Mouse (Mus musculus) cerebellum, postnatal 36 days (tissue): ENCODE measurements around the gene Usp3.

ENCODE experiments used
- DNase-seq, 2 experiments: peaks; one replicate each; pipeline ENCODE4 v3.0.0; 2021 to 2022; ENCODE audit warnings: mixed read lengths in 2 of 2

Usp3 gene

DNA sequence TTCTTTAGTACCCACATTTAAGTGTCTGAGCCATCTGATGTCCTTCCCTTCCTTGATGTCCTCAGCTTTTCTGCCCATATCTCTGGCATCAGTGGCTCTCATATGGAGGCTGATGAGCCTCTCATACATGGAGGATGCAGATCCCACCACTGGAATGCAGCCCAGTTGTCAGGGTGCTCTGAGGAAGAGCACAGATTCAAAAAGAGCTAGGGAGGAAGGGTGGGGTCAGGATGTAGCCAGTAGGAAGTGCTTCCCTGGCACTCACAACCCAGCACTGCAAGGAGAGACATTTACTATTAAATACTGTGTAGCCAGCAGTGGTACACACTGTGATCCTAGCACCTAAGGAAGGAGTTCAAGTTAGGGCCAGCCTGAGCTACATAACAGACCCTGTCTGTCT is 86.5 kb downstream of the Usp3 start:
- DNase-seq: no peak

DNA sequence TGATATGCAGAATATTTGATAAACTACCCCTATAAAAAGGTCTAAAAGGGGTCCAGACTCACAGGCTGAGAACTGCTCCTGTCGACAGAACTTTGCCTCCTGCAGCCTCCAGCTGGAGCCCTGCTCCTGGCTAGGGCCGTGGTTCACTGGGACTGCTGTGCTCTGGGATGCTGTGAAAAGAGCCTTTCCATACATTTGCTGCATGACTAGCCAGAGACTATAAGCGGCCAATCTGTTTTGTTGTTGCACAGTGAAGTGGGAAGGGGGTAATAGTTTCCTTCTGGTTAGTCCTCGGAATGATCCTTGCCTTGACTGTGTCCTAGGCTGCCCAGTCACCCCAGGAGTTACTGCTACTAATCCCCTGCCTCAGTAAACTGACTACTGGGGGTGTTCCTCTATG is 86.9 kb downstream of the Usp3 start:
- no peak for DNase-seq

DNA sequence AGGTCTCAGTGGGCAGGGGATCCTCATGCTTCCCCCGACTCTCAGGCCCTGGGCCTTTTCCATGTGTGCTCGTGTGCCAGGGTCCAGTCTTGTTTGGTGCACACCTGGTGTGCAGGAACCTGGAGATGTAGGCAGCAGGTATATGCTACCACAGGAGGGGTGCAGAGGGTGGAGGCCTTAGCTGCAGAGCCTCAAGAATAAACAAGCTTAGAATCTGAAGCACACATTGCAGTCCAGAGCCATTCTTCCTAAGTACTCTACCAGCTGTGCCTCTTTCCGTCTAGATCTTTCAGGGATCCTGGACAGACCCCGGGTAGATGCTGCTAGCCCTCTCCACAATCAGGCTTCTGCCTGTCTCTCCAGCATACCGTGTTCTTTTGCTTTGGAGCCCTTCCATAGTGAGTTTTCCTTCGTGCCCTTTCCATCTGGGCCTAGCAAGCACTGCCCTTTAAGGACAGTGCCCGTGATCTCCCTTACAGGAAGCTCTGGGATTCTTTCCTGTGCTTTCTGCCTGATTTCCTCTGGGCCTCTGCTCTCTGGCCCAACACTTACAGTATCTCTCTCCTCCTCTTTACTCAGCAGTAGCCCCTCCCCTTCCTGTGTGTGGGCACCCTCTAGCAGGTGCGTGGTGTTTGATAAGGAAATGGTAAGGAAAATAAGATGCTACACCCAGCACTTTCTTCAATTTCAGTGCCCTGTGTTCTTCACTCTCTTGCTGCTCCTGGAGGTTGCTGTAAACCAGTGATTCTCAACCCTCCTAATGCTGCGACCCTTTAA is 87.6 kb downstream of the Usp3 start:
- DNase-seq: no peak

DNA sequence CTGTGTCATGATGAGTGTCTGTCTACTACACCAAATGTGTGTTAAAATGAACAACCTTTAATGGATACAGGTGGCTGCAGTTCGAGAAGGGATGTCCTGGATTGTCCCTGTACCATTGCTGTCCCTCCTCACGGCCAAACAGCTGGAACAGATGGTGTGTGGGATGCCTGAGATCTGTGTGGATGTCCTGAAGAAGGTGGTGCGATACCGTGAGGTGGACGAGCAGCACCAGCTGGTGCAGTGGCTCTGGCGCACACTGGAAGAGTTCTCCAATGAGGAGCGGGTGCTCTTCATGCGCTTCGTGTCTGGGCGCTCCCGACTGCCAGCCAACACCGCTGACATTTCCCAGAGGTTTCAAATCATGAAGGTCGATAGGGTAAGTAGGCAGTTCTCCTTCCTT is 88.4 kb downstream of the Usp3 start:
- DNase-seq: no peak

DNA sequence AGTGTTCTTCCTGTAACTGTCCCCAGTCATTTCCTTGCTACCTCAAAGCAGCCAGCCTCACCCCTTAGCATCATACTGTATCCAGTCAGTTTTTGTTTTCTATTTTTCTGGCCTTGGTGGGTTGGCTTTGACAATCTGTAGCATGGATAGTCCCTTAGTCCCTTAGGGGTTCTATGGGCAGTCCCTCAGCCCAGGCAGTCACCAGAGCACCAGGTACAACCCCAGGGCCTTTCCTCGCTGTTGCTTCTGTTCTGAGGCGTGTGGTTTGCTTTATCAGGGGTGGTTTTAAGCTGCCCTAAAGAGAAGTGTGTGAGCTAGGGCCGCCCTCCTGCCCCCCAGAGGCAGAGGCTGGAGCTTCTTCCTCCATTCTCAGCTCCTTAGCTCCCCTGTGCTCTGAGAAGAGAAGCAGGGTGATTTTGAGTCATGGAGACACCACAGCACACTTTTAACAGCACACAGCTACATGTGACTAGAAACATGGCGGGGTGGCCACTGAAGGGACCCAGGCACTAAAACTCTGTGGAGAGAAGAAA is 89.0 kb downstream of the Usp3 start:
- DNase-seq: no peak

DNA sequence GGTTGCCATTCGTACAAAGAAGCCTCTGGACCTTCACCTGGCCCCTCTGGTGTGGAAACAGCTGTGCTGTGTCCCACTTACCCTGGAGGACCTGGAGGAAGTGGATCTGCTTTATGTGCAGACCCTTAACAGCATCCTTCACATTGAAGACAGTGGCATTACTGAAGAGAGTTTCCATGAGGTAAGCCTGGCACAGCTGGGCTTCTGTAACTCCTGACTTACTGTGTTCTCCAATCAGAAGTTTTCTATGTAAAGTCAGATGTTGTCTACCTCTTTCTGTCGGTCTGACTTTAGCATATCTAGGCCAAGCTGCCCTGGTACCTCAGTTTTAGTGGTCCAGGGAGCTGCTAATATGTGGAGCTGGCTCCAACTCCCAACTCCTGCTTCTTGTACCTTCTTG is 91.7 kb downstream of the Usp3 start:
- no peak for DNase-seq

DNA sequence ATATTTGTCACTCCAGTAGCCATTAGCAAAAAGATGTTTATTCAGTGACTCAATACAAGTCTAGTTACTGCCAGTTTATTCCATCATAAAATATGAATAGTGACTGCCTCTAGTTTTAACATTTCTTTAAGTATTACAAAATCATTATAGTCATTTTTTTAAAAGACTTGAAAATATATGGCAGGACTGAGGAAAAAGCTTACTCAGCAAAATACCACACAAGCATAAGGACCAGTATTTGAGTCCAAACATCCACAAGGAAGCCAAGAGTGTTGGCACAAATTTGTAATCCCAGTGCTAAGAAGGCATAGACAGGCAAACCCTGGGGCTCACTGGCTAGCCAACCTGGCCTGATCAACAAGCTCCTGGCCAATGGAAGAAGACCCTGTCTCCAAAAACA is 99.0 kb downstream of the Usp3 start:
- DNase-seq: no peak

DNA sequence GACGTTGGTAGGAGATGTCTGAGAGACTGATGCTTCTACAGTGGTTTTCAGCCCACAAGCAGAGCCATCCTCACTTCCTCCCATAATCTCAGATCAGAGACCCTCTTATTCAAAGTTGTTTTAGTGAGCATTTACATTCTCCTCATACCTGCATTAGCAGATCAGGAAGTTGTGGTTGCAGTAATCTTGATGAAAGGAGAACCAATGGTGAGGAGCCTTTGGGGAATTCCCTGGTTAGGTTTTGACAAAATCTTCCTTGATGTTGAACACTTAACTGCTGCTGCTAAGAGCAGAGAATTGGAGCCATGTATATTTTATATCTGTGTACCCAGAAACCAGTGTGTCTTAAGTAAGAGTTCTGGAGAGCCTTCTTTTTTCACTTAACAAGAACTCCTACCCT is 100.6 kb downstream of the Usp3 start:
- no peak for DNase-seq

DNA sequence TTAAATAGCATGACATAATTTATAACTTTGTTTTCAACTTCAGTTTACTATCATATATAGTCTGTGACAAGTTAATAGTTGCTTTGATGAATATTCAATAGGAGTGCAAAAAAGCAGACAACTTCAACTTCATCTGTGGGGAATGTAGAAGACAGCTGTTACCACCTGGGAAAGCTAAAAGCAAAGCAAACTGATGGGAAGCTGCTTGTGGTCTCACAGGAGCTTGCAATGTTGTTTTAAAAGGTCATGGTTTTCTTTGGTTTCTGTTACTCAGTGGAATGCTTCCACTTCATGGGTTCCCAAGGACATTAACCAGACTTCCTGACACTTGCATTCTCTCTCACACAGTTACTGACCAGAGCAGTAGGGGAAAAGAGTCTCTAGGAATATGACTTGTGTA is 104.2 kb downstream of the Usp3 start:
- DNase-seq: no peak

DNA sequence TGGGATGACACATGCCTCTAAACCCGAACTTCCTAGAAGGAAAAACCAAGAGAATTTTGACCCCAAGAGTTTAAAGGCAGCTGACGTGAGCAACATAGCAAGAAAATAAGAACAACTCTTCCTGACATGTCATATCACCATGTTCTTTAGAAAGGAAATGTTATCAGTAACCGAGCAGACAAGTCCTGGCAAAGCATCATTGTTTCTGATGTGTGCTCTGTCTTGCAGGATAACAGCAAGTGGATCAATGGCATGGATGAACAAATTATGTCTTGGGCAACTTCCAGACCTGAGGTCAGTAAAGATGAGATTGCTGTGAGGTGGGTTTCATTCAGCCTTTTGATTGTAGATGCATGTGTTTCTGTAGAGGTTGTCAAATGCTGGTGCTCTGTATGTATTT is 109.5 kb downstream of the Usp3 start:
- no peak for DNase-seq

DNA sequence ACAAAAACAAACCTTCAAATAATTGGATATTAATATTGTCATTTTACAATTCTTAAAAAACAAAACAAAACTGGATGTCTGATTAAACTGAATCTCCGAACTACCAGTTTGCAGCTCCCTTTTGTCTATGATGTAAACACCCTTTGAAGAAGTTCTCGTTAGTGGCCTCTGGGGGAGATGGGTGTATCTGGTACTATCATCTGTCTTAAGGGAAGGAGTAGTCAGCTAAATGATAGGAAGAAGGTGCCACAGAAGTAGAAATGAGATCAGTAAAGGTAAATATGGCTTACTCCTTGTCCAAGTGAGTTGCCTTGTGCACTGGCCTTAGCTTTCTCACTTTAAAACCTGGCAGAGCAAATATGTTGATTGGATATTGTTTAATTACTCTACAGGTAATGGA is 115.2 kb downstream of the Usp3 start:
- DNase-seq: no peak

DNA sequence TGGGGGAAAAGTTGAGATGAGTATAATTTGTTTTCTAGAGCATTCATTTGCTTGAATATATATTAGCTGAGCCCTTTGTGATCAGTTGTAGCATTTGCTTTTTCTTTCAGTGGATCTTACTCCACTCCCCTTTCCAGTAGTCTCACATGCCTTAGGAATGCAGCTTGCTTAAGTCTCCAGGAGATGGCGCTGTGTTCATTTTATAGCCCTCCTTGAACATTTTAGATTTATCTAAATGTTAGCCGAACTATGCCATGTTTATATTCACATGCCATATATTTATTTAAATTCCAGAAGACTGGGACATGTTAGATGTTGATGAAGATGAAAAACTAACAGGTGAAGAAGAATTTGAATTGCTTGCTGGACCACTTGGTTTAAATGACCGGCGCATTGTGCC is 127.9 kb downstream of the Usp3 start:
- peak; percentile 16 to 33 for DNase-seq
